Mouse (Mus musculus): Measurements from ENCODE around the gene Trim44. TPM values are rescaled to one million over a fixed set of nuclear protein-coding genes. Genes with fewer than 3 reads are reported as not detected.
A peak's percentile ranks its signal among the peaks of the same experiment; 100 is the strongest.

Gene Trim44
- polyA plus RNA-seq, 1 experiment from 2014 or later, result 48.4 TPM

DNA sequence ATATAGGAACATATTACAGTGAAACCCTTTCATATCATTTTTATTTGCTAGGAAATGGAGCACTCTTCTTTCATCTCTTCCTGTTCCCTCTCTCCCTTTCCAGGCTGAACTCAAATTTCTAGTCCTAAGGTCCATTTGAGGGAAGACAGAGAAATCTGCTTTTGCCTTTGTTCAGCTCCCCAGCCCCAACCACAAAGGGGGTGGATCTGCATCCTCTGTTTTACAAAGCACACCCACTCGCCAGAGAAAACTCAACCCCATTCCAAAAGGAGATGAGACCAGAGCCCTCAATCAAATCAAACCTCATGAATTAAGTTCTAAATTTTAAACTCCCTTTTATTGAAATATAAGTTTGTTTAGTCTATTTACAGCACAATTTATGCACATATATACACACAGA lies 41.4 kb upstream of the Trim44 start:
- no peak for DNase-seq (ENCODE audit: low spot score)
- 14% methylated on average over 1 of the region's 1 CpGs for WGBS
- Histone ChIP-seq H3K4me2 (ENCODE audit: low read depth) (peak overlapping the region; percentile 96), H3K36me3 (ENCODE audit: control insufficient read depth, insufficient read depth, low read length) (no peaks in the 10 kb centered on the region), H3K27me3 (ENCODE audit: control insufficient read depth, insufficient read depth, low read length) (no peaks in the 10 kb centered on the region), H3K4me3 (ENCODE audit: low read depth, low read length) (peak overlapping the region; percentile 84; the same call in 1 of the 2 replicates), H3K9me3 (ENCODE audit: control insufficient read depth, low read length) (no peaks in the 10 kb centered on the region), H3K9ac (ENCODE audit: low read length) (peak overlapping the region; percentile 53), H3K4me1 (ENCODE audit: control insufficient read depth, insufficient read depth, low read length) (peaks cover 12% of the 10 kb centered on the region; the same call in 1 of the 2 replicates), H3K27ac (ENCODE audit: low read depth, low read length) (peak overlapping the region; percentile 14; the same call in 1 of the 2 replicates)
- no peak for ATAC-seq (ENCODE audit: insufficient read depth, low FRiP score, low TSS enrichment)

DNA sequence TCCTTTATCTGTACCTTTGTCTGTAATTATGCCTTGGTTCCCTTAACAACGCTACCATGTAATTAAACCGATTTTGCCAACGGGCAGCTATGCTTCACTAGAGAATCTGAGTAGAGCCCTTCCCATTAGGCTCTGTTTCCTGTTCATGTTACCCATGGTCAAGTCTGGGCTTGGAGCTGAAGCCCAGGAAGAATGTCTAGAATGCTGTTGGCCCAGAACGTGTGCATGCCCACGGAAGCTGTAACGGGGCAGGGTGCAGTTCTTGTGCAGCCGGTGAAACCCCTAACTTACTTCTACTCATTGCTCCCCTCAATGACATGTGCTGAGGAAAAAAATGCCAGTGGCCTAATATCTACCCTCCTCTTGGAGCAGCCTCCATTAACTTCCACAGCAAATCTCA lies 40.2 kb upstream of the Trim44 start:
- DNase-seq (ENCODE audit: low spot score), result no peak
- 89% methylated on average over 7 of the region's 7 CpGs for WGBS
- no peaks in the 10 kb centered on the region for H3K36me3 ChIP-seq (ENCODE audit: control insufficient read depth, insufficient read depth, low read length)
- H3K9me3 ChIP-seq (ENCODE audit: control insufficient read depth, low read length), result no peaks in the 10 kb centered on the region
- H3K9ac ChIP-seq (ENCODE audit: low read length), result no peak overlapping the region
- H3K4me3 ChIP-seq (ENCODE audit: low read depth, low read length), result no peak overlapping the region
- no peak overlapping the region for H3K27ac ChIP-seq (ENCODE audit: low read depth, low read length)
- H3K27me3 ChIP-seq (ENCODE audit: control insufficient read depth, insufficient read depth, low read length), result no peaks in the 10 kb centered on the region
- no peak for ATAC-seq (ENCODE audit: insufficient read depth, low FRiP score, low TSS enrichment)
- no peak overlapping the region for H3K4me2 ChIP-seq (ENCODE audit: low read depth)
- H3K4me1 ChIP-seq (ENCODE audit: control insufficient read depth, insufficient read depth, low read length), result peaks cover 12% of the 10 kb centered on the region; the same call in 1 of the 2 replicates

GRCm38 (mm10) chr2:102446851-102447250 lies 39.2 kb upstream of the Trim44 start:
- 80% methylated on average over 4 of the region's 4 CpGs for WGBS
- no peak for ATAC-seq (ENCODE audit: insufficient read depth, low FRiP score, low TSS enrichment)
- H3K4me3 ChIP-seq (ENCODE audit: low read depth, low read length), result no peak overlapping the region
- peaks cover 6% of the 10 kb centered on the region; the same call in 1 of the 2 replicates for H3K4me1 ChIP-seq (ENCODE audit: control insufficient read depth, insufficient read depth, low read length)
- H3K36me3 ChIP-seq (ENCODE audit: control insufficient read depth, insufficient read depth, low read length), result no peaks in the 10 kb centered on the region
- no peaks in the 10 kb centered on the region for H3K9me3 ChIP-seq (ENCODE audit: control insufficient read depth, low read length)
- no peak overlapping the region for H3K9ac ChIP-seq (ENCODE audit: low read length)
- no peak overlapping the region for H3K27ac ChIP-seq (ENCODE audit: low read depth, low read length)
- no peak for DNase-seq (ENCODE audit: low spot score)
- H3K4me2 ChIP-seq (ENCODE audit: low read depth), result no peak overlapping the region
- no peaks in the 10 kb centered on the region for H3K27me3 ChIP-seq (ENCODE audit: control insufficient read depth, insufficient read depth, low read length)

- Histone ChIP-seq H3K27me3 (ENCODE audit: control insufficient read depth, insufficient read depth, low read length) (no peaks in the 10 kb centered on the region), H3K27ac (ENCODE audit: low read depth, low read length) (no peak overlapping the region), H3K4me3 (ENCODE audit: low read depth, low read length) (no peak overlapping the region), H3K4me2 (ENCODE audit: low read depth) (no peak overlapping the region), H3K9me3 (ENCODE audit: control insufficient read depth, low read length) (no peaks in the 10 kb centered on the region), H3K9ac (ENCODE audit: low read length) (no peak overlapping the region), H3K4me1 (ENCODE audit: control insufficient read depth, insufficient read depth, low read length) (no peaks in the 10 kb centered on the region), H3K36me3 (ENCODE audit: control insufficient read depth, insufficient read depth, low read length) (no peaks in the 10 kb centered on the region)
- WGBS, result 43% methylated on average over 8 of the region's 8 CpGs
- ATAC-seq (ENCODE audit: insufficient read depth, low FRiP score, low TSS enrichment), result no peak
- no peak for DNase-seq (ENCODE audit: low spot score)
Measured at GRCm38 (mm10) chr2:102437357-102438030, 29.9 kb upstream of the Trim44 start.

DNA sequence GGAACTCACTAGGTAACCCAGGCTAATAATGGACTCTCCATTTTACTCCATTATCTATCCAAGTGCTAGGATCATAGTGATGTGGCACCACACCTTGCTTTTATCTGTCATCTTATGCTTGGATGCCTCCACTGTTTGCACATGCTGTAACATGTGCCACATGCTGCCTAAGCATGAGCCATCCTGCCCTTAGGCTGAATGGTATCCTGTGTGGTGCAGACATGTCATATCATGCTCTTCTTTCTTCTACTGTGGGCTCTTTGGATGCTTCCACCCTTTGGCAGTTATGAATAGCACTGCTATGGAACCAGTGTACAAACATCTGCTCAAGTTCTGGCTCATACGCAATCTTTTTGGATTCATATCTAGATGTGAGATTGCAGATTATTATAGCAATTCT lies 26.3 kb upstream of the Trim44 start:
- Histone ChIP-seq H3K36me3 (ENCODE audit: control insufficient read depth, insufficient read depth, low read length) (no peaks in the 10 kb centered on the region), H3K9me3 (ENCODE audit: control insufficient read depth, low read length) (no peaks in the 10 kb centered on the region), H3K4me2 (ENCODE audit: low read depth) (no peak overlapping the region), H3K27ac (ENCODE audit: low read depth, low read length) (no peak overlapping the region), H3K4me1 (ENCODE audit: control insufficient read depth, insufficient read depth, low read length) (no peaks in the 10 kb centered on the region), H3K9ac (ENCODE audit: low read length) (no peak overlapping the region), H3K4me3 (ENCODE audit: low read depth, low read length) (no peak overlapping the region), H3K27me3 (ENCODE audit: control insufficient read depth, insufficient read depth, low read length) (no peaks in the 10 kb centered on the region)
- WGBS, result 91% methylated on average over 1 of the region's 1 CpGs
- DNase-seq (ENCODE audit: low spot score), result no peak
- ATAC-seq (ENCODE audit: insufficient read depth, low FRiP score, low TSS enrichment), result no peak

DNA sequence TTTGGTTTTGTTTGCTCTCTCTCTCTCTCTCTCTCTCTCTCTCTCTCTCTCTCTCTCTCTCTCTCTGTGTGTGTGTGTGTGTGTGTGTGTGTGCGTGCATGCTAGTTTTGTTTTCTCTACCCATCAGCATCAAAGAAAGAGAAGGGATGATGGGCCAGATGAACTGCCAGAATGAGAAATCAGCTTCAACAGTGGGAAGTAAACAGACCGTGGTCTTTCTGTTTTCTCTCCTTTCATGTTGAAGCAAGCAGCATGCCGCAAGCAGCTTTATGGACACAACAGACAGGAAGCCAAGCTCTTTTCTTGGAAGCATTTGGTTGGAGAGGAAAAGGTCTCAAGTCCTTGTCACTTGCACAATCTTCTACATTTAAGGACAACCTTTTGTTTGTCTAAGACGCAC lies 23.5 kb upstream of the Trim44 start:
- H3K9me3 ChIP-seq (ENCODE audit: control insufficient read depth, low read length), result no peaks in the 10 kb centered on the region
- H3K4me3 ChIP-seq (ENCODE audit: low read depth, low read length), result no peak overlapping the region
- no peaks in the 10 kb centered on the region for H3K4me1 ChIP-seq (ENCODE audit: control insufficient read depth, insufficient read depth, low read length)
- no peak overlapping the region for H3K4me2 ChIP-seq (ENCODE audit: low read depth)
- H3K36me3 ChIP-seq (ENCODE audit: control insufficient read depth, insufficient read depth, low read length), result no peaks in the 10 kb centered on the region
- 67% methylated on average over 4 of the region's 4 CpGs for WGBS
- DNase-seq (ENCODE audit: low spot score), result no peak
- ATAC-seq (ENCODE audit: insufficient read depth, low FRiP score, low TSS enrichment), result no peak
- no peaks in the 10 kb centered on the region for H3K27me3 ChIP-seq (ENCODE audit: control insufficient read depth, insufficient read depth, low read length)
- no peak overlapping the region for H3K27ac ChIP-seq (ENCODE audit: low read depth, low read length)
- H3K9ac ChIP-seq (ENCODE audit: low read length), result no peak overlapping the region

- ATAC-seq (ENCODE audit: insufficient read depth, low FRiP score, low TSS enrichment), result no peak
- H3K9ac ChIP-seq (ENCODE audit: low read length), result no peak overlapping the region
Measured at GRCm38 (mm10) chr2:102427974-102428373, 20.3 kb upstream of the Trim44 start.

GRCm38 (mm10) chr2:102426434-102426833 lies 18.8 kb upstream of the Trim44 start:
- Histone ChIP-seq H3K9ac (ENCODE audit: low read length) (no peak overlapping the region), H3K27me3 (ENCODE audit: control insufficient read depth, insufficient read depth, low read length) (no peaks in the 10 kb centered on the region), H3K4me3 (ENCODE audit: low read depth, low read length) (no peak overlapping the region), H3K4me1 (ENCODE audit: control insufficient read depth, insufficient read depth, low read length) (no peaks in the 10 kb centered on the region), H3K36me3 (ENCODE audit: control insufficient read depth, insufficient read depth, low read length) (no peaks in the 10 kb centered on the region), H3K9me3 (ENCODE audit: control insufficient read depth, low read length) (no peaks in the 10 kb centered on the region), H3K27ac (ENCODE audit: low read depth, low read length) (no peak overlapping the region), H3K4me2 (ENCODE audit: low read depth) (no peak overlapping the region)
- DNase-seq (ENCODE audit: low spot score) (no peak), ATAC-seq (ENCODE audit: insufficient read depth, low FRiP score, low TSS enrichment) (no peak)
- 54% methylated on average over 3 of the region's 3 CpGs for WGBS

More at GRCm38 (mm10) chr2:102427974-102428373, 20.3 kb upstream of the Trim44 start:
- Histone ChIP-seq H3K27me3 (ENCODE audit: control insufficient read depth, insufficient read depth, low read length) (no peaks in the 10 kb centered on the region), H3K4me2 (ENCODE audit: low read depth) (no peak overlapping the region), H3K9me3 (ENCODE audit: control insufficient read depth, low read length) (no peaks in the 10 kb centered on the region), H3K27ac (ENCODE audit: low read depth, low read length) (no peak overlapping the region), H3K4me3 (ENCODE audit: low read depth, low read length) (no peak overlapping the region), H3K4me1 (ENCODE audit: control insufficient read depth, insufficient read depth, low read length) (no peaks in the 10 kb centered on the region), H3K36me3 (ENCODE audit: control insufficient read depth, insufficient read depth, low read length) (no peaks in the 10 kb centered on the region)
- no peak for DNase-seq (ENCODE audit: low spot score)

- Histone ChIP-seq H3K9ac (ENCODE audit: low read length) (no peak overlapping the region), H3K27ac (ENCODE audit: low read depth, low read length) (no peak overlapping the region), H3K4me1 (ENCODE audit: control insufficient read depth, insufficient read depth, low read length) (no peaks in the 10 kb centered on the region), H3K9me3 (ENCODE audit: control insufficient read depth, low read length) (no peaks in the 10 kb centered on the region), H3K4me3 (ENCODE audit: low read depth, low read length) (no peak overlapping the region), H3K36me3 (ENCODE audit: control insufficient read depth, insufficient read depth, low read length) (no peaks in the 10 kb centered on the region), H3K27me3 (ENCODE audit: control insufficient read depth, insufficient read depth, low read length) (no peaks in the 10 kb centered on the region), H3K4me2 (ENCODE audit: low read depth) (no peak overlapping the region)
- WGBS, result 90% methylated on average over 14 of the region's 14 CpGs
- DNase-seq (ENCODE audit: low spot score) (no peak), ATAC-seq (ENCODE audit: insufficient read depth, low FRiP score, low TSS enrichment) (no peak)
Measured at GRCm38 (mm10) chr2:102416149-102416743, 8.6 kb upstream of the Trim44 start.
